Mouse (Mus musculus) spleen, adult 18-20 months (tissue): Measurements from ENCODE around the gene Zfp39.

ENCODE experiments used
- DNase-seq, 2 experiments: peaks; one replicate each; pipeline ENCODE4 v3.0.0; 2022; ENCODE audit warnings: mixed read lengths in 2 of 2

Zfp39 gene

GRCm38 (mm10) chr11:58903511-58904409 is at the start of gene Zfp39:
Gene Zfp39 (minus strand): TSS chr11:58904225.
- peak; percentile 94 to 99 for DNase-seq

GRCm38 (mm10) chr11:58953351-58954169 is 49.5 kb upstream of the Zfp39 start:
- peak; percentile 19 to 38 for DNase-seq

- DNase-seq = no peak
Observed at GRCm38 (mm10) chr11:58951210-58951609, 47.2 kb upstream of the Zfp39 start.

- DNase-seq = no peak
Observed at GRCm38 (mm10) chr11:58949480-58950431, 45.7 kb upstream of the Zfp39 start.

- peak; percentile 36 to 54 for DNase-seq
Observed at GRCm38 (mm10) chr11:58948542-58949479, 44.8 kb upstream of the Zfp39 start, which contains the start of gene Hist3h2ba. Gene Hist3h2ba (plus strand): TSS chr11:58948920.

GRCm38 (mm10) chr11:58947798-58948528 is 43.9 kb upstream of the Zfp39 start:
- DNase-seq = no peak

GRCm38 (mm10) chr11:58947306-58947705 is 43.3 kb upstream of the Zfp39 start:
- DNase-seq = no peak

GRCm38 (mm10) chr11:58944136-58944535 is 40.1 kb upstream of the Zfp39 start:
- no peak for DNase-seq

- DNase-seq = no peak
Observed at GRCm38 (mm10) chr11:58939088-58939439, 35.0 kb upstream of the Zfp39 start.

GRCm38 (mm10) chr11:58938322-58939087 is 34.5 kb upstream of the Zfp39 start, which contains the start of gene Rnf187:
Gene Rnf187 (minus strand): TSS chr11:58938916.
- DNase-seq = peak; percentile 79 to 90

GRCm38 (mm10) chr11:58937909-58938308 is 33.9 kb upstream of the Zfp39 start:
- DNase-seq = no peak

GRCm38 (mm10) chr11:58931576-58931975 is 27.6 kb upstream of the Zfp39 start:
- no peak for DNase-seq

GRCm38 (mm10) chr11:58930254-58930653 is 26.2 kb upstream of the Zfp39 start:
- DNase-seq = no peak

- no peak for DNase-seq
Observed at GRCm38 (mm10) chr11:58929641-58930040, 25.6 kb upstream of the Zfp39 start.

GRCm38 (mm10) chr11:58929055-58929454 is 25.0 kb upstream of the Zfp39 start:
- no peak for DNase-seq

GRCm38 (mm10) chr11:58927790-58928651 is 24.0 kb upstream of the Zfp39 start:
- DNase-seq = peak; percentile 59 to 67

- no peak for DNase-seq
Observed at GRCm38 (mm10) chr11:58927053-58927452, 23.0 kb upstream of the Zfp39 start.

- no peak for DNase-seq
Observed at GRCm38 (mm10) chr11:58926651-58927050, 22.6 kb upstream of the Zfp39 start.

- DNase-seq = no peak
Observed at GRCm38 (mm10) chr11:58922420-58922819, 18.4 kb upstream of the Zfp39 start.
